Mouse (Mus musculus): ENCODE measurements around the gene Nr1h3.
"Not testable (repeated sequence)": the region's sequence is repeated elsewhere in the genome, so short reads cannot be mapped to it uniquely, and the experiment has no call there.

Nr1h3 gene

GRCm38 (mm10) chr2:91202222-91202971 is at the start of gene Nr1h3, which contains the start of gene Acp2:
TSS of gene Nr1h3 (minus strand) at chr2:91202834.
TSS of gene Acp2 (plus strand) at chr2:91202885.
- DNase-seq = peak; percentile 96 to 97

- DNase-seq = no peak
Observed at GRCm38 (mm10) chr2:91252001-91252400, 49.4 kb upstream of the Nr1h3 start.

GRCm38 (mm10) chr2:91248366-91248765 is 45.7 kb upstream of the Nr1h3 start:
- DNase-seq = no peak

DNA sequence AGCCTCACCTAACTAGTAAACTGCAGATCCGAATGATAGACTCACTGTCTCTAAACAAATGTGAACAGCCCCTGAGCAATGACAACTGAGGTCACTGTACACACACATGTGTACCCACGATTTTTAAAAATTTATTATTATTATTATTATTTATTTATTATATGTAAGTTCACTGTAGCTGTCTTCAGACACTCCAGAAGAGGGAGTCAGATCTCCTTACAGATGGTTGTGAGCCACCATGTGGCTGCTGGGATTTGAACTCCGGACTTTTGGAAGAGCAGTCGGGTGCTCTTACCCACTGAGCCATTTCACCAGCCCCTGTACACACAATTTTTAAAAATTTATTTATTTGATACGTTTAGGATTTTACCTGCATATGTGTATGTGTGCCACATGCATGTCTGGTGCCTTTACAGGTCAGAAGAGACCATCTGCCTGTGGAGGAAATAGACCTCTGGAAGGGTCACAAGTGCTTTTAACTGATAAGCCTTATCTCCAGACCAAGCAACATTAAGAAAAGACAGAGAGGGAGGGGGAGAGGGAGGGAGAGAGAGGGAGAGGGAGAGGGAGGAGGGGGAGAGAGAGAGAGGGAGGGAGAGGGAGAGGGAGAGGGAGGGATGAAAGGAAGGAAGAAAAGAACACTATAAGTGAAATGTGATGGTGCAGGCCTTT is 42.1 kb upstream of the Nr1h3 start:
- DNase-seq = no peak

DNA sequence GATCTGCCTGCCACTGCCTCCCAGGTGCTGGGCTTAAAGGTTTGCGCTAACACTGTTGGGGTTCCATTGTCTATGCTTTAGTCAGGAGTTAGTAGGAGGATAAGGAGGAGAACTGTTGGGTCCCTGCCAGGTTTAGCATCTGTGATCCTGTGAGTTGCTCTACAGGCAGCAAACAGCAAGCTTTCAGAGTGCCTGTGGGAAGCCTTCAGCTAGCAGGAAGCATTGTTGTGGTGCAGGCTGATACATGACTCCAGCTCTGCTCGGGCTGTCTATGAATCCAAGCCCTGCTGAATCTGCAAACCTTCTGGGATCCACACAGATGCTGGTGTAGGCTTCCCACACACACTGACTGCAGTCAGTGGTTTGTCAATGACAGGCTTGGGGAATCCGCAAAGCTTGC is 40.8 kb upstream of the Nr1h3 start:
- DNase-seq = no peak

DNA sequence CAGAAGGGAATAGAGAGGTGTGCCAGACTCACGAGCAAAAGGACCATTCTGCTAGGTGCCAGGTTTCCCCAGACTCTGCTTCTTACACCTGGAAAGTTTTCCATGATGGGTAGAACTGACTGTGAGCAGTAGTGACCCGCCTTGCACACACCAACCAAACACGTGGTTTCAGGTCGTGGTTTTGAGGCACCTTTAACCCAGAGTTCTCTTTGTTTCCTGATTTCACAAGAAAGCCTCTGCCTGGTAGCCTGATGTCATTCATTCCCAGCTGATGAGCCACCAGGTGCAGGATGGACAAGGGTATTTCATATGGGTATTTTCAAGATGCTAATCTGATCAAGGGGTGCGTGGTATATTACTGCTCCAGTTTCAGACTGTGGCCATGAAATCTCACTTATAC is 39.9 kb upstream of the Nr1h3 start:
- DNase-seq = no peak

GRCm38 (mm10) chr2:91237511-91238080 is 35.0 kb upstream of the Nr1h3 start:
- DNase-seq = not testable (repeated sequence)

DNA sequence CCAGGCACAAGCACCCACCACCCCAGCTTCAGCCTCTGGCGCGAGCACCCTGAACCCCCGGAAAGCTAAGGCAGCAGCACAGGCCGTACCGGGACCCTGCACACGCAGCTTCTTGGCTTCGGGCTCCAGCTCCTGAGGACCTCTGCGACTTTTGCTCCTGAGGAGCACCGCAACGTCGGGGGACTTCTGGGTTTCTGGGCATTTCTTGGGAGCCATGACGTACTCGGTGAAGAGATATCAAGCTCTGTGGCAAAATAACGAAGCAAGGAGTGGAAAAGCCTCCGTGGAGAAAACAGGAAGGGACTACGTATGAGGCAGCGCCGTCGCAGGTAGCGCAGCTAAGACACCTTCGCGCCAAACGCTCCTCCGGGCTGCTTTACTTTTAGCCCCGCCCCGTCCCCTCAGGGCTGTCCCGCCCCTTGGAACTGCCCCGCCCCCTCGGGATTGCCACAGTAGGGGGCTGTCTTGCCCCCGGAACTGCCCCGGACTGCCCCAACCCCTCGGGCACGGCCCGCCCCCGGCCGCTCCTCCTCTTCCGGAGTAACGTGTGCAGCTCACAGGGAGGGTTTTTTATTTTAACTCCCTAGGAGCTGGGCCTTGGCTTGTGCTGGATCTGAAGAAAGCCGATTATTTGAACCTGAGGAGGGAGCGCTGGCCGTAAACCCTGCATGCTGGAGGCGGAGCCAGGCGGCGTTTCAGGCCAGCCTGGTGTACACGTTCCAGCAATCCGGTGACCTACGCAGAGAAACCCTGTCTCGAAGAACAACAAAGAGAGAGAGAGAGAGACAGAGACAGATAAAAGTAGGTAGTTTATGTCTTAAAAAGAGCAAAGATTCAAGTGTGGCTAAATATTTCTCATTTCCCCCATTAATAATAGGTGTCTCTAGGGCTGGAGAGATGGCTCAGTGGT is 34.2 kb upstream of the Nr1h3 start, which contains the start of gene Ddb2:
Gene Ddb2 (minus strand): TSS at position 382 of the 910 bp plus-strand sequence.
- peak; percentile 95 to 96 for DNase-seq

DNA sequence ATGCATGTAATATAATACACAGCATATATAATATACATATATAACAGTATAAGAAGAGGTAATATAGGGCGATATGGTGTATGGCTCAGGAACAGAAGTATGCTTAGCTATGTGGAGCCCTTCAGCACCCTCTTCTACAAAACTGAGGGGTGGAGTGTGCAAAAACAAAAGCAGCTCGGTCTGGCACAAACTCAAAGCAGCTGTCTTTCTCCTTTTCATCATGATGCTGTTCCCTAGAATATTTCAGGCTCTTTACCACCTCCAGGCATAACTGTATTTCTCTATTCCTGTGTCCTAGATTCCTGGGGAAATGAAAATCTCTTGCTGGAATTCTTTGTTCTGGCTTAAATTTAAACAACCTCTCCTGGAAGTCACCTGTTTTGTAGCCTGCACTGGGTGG is 27.1 kb upstream of the Nr1h3 start:
- DNase-seq = no peak

DNA sequence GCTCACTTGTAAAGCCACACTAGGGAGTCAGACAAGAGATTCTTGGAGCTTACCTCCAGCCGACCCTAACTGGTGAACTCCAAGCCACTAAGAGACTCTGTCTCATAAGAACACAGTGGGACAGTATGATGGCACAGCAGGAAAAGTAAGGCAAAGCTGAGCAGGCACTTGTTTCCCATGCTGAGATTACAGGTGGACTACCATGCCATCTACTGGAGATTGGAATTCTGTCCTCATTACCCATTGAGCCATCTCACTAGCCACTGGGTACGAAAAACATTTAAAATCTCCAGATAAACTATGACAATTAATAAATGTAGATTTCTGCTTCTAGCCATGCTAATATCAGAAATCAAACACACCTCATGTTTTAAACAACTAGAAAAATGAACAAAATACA is 21.0 kb upstream of the Nr1h3 start:
- DNase-seq = no peak

DNA sequence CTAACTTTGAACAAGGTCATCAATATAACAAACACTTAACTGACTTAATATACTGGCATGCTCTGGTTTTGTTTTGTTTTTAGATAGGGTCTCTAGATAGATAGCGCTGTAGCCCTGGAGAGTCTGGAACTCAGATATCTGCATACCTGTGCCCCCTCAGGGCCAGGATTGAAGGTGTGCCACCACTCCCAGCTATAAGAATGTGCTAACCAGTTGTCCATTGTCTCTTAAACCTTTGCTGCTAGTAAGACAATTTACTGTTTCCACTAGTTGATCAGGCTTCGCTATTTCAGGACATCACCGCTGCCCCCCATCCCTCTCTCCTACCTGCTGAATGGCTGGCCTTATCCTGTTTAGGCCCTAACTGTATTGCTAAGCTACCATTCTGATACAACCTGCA is 17.9 kb upstream of the Nr1h3 start:
- DNase-seq = no peak

DNA sequence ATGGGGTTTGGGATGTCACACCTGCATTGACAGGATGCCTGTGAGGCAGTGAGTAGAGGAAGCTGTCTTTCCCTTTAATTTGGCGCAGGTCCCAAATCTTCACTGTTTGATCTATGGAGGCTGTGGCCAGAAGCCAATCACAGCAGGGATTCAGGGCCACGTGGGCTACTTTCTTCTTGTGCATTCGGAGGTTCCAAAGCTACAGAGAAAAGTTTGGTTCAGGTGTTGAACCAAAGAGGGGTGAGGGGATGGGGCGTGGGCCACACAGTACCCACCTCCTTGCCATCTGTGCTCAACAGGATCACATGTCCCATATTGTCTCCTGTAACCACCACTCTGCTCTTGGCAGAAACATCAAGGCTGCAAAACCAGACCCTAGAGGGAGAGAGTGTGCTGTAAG is 14.4 kb upstream of the Nr1h3 start:
- DNase-seq = peak in 1 of 2 experiments; percentile 18

GRCm38 (mm10) chr2:91213311-91213710 is 10.7 kb upstream of the Nr1h3 start:
- no peak for DNase-seq

DNA sequence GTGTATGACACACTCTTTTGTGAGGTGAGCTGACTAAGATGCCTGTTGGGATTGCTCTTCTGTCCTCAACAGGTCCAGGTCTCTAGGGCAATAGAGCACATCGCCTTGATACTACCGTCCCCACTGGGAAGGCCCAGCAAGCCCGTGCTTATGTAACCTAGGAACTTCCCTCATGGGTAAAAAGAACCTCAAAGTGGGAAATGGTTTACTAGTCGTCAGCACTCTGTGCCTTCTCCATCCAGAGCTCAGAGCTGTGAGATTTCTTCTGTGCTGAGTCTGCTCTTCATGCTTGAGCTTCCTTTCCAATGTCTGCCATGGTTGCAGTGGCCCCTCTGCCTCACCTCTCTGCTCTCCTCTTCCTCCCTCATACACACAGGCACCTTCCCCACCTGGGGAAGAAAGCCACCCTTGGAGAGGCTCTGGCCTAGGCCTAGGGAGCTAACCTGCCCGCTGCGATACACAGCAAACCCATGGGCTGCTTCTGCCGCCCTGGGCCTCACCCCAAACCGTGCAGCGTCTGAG is 3.7 kb upstream of the Nr1h3 start:
- DNase-seq = peak in 1 of 2 experiments; percentile 41

GRCm38 (mm10) chr2:91202972-91203656 is 480 bp upstream of the Nr1h3 start:
- no peak for DNase-seq

- DNase-seq = no peak
Observed at GRCm38 (mm10) chr2:91198888-91199287, 3.7 kb downstream of the Nr1h3 start.

DNA sequence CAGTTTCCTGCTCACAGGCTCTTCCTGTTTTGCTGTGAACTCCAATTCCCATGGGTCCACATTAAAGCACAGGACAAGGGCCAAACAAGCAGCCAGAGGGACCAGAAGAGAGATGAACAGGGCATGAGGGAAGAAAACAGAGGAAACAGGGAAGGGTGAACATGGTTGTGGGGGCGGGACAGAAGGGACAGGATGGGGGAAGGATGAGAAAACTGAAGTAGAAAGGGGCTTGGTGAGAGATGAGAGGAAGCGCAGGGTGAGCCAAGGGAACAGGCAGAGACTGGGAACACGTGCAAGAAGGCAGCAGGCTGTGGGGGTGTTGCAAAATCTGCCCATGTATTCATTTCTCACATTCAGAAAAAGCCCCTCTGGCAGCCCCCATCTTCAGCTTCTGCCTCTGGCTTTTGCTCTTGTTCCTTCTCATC is 6.0 kb downstream of the Nr1h3 start:
- peak; percentile 23 to 50 for DNase-seq

- peak; percentile 90 to 95 for DNase-seq
Observed at GRCm38 (mm10) chr2:91194624-91195332, 7.9 kb downstream of the Nr1h3 start.

GRCm38 (mm10) chr2:91190501-91190900 is 12.1 kb downstream of the Nr1h3 start:
- DNase-seq = no peak

DNA sequence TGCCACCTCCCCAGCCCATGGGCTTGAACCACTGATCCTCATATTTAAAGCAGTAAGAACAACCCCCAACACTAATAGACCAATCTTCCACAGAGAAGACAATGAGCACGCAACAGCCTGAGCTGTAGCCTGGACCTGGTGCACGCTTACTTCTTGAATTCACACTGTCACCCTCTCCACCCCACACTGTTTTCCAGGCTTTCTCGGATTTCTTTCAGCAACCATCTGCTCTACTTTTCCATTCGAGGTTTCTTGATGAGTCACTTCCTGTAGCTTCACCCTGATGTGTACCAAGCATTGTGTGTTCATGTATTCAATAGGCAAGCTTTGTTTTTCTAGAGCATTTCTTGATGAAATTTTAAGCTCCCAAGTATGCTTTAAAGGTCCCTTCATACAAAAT is 15.2 kb downstream of the Nr1h3 start:
- no peak for DNase-seq

- DNase-seq = no peak
Observed at GRCm38 (mm10) chr2:91186208-91186607, 16.4 kb downstream of the Nr1h3 start.
